Mouse (Mus musculus) MEL (cell line): Measurements from ENCODE around the gene Vdr. TPM values are rescaled to one million over a fixed set of nuclear protein-coding genes. Genes with fewer than 3 reads are reported as not detected.
A peak's percentile ranks its signal among the peaks of the same experiment; 100 is the strongest.

Experiments used
- DNase-seq: peaks from one replicate; pipeline ENCODE4 v3.0.0; 2011; ENCODE audit warnings: low read depth, low spot score
- H3K27ac ChIP-seq: 2 replicates; pipeline ENCODE4 v1.5.1; 2012; ENCODE audit warnings: low read depth, mild to moderate bottlenecking, control low read depth, low read length, moderate library complexity; ENCODE audit not compliant: control insufficient read depth
- H3K27me3 ChIP-seq, 2 experiments: fragments of 150-350 bp in 1 of 2; sonication (generic) in 1 of 2; 2 replicates each; pipeline ENCODE4 v1.6.1; 2012; ENCODE audit warnings: low read length in 2 of 2, mild to moderate bottlenecking in 2 of 2, improper control_type of control experiment in 1 of 2, moderate library complexity in 1 of 2; ENCODE audit not compliant: insufficient read depth in 2 of 2, control insufficient read depth in 1 of 2
- H3K36me3 ChIP-seq, 2 experiments: 2 replicates each; pipeline ENCODE4 v1.6.1; 2012 to 2014; ENCODE audit warnings: low read length in 2 of 2, improper control_type of control experiment in 1 of 2, inconsistent platforms in 1 of 2, mild to moderate bottlenecking in 1 of 2; ENCODE audit not compliant: insufficient read depth in 2 of 2, control insufficient read depth in 1 of 2
- H3K4me1 ChIP-seq, 2 experiments: fragments of 150-350 bp in 1 of 2; sonication (generic) in 1 of 2; 2 replicates each; pipeline ENCODE4 v1.6.1; 2012; ENCODE audit warnings: low read length in 2 of 2, improper control_type of control experiment in 1 of 2, mild to moderate bottlenecking in 1 of 2; ENCODE audit not compliant: insufficient read depth in 2 of 2, control insufficient read depth in 1 of 2
- H3K4me3 ChIP-seq, 2 experiments: fragments of 150-350 bp in 1 of 2; sonication (generic) in 1 of 2; 2 replicates each; pipeline ENCODE4 v1.5.1; 2012; ENCODE audit warnings: low read depth in 2 of 2, low read length in 2 of 2, mild to moderate bottlenecking in 2 of 2, moderate library complexity in 2 of 2, control low read depth in 1 of 2, improper control_type of control experiment in 1 of 2; ENCODE audit not compliant: control insufficient read depth in 1 of 2, insufficient read depth in 1 of 2
- H3K79me2 ChIP-seq: 2 replicates; pipeline ENCODE4 v1.6.1; 2012; ENCODE audit warnings: mild to moderate bottlenecking, low read length, moderate library complexity; ENCODE audit not compliant: control insufficient read depth, poor library complexity, insufficient read depth
- H3K9ac ChIP-seq: 2 replicates; pipeline ENCODE4 v1.6.1; 2012; ENCODE audit warnings: low read depth, mild to moderate bottlenecking, control low read depth, low read length, moderate library complexity; ENCODE audit not compliant: control insufficient read depth, poor library complexity, severe bottlenecking
- H3K9me3 ChIP-seq: fragments of 150-350 bp; sonication (generic); replicated peaks from 2 replicates; pipeline ENCODE4 v1.6.1; 2012; ENCODE audit warnings: mild to moderate bottlenecking, low read length, improper control_type of control experiment, moderate library complexity; ENCODE audit not compliant: insufficient read depth
- CHD1 ChIP-seq: IDR thresholded peaks from 2 replicates; pipeline ENCODE4 v1.6.1; 2012; ENCODE audit warnings: low read depth, mild to moderate bottlenecking, inconsistent platforms, low read length, improper control_type of control experiment
- CTCF ChIP-seq, 3 experiments: IDR thresholded peaks in 2 of 3; conservative IDR thresholded peaks in 1 of 3; 2 replicates each; pipeline ENCODE4 v1.5.1; 2011 to 2012; ENCODE audit warnings: low read length in 3 of 3, low read depth in 2 of 3, mild to moderate bottlenecking in 2 of 3, improper control_type of control experiment in 1 of 3, inconsistent platforms in 1 of 3, mixed read lengths in 1 of 3, moderate library complexity in 1 of 3; ENCODE audit not compliant: control insufficient read depth in 1 of 3, insufficient read depth in 1 of 3, poor library complexity in 1 of 3, severe bottlenecking in 1 of 3
- E2F4 ChIP-seq: IDR thresholded peaks from 2 replicates; pipeline ENCODE4 v1.6.1; 2011; ENCODE audit warnings: low read depth, low read length, improper control_type of control experiment, borderline replicate concordance
- EP300 ChIP-seq, 2 experiments: IDR thresholded peaks; 2 replicates each; pipeline ENCODE4 v1.6.1; 2011; ENCODE audit warnings: improper control_type of control experiment in 2 of 2, low read length in 2 of 2, low read depth in 1 of 2, mild to moderate bottlenecking in 1 of 2
- ETS1 ChIP-seq: IDR thresholded peaks from 2 replicates; pipeline ENCODE4 v1.6.1; 2012; ENCODE audit warnings: low read depth, mild to moderate bottlenecking, inconsistent platforms, low read length, improper control_type of control experiment, moderate library complexity
- GABPA ChIP-seq: IDR thresholded peaks from 2 replicates; pipeline ENCODE4 v1.6.1; 2012; ENCODE audit warnings: low read depth, mild to moderate bottlenecking, inconsistent platforms, low read length, improper control_type of control experiment, moderate library complexity
- GATA1 ChIP-seq: IDR thresholded peaks from 2 replicates; pipeline ENCODE4 v1.6.1; 2011; ENCODE audit warnings: low read depth, low read length, improper control_type of control experiment
- JUND ChIP-seq: IDR thresholded peaks from 2 replicates; pipeline ENCODE4 v1.6.1; 2011; ENCODE audit warnings: low read depth, mild to moderate bottlenecking, improper control_type of control experiment, low read length
- KAT2A ChIP-seq: conservative IDR thresholded peaks from 2 replicates; pipeline ENCODE4 v1.6.1; 2012; ENCODE audit warnings: low read depth, low read length, improper control_type of control experiment, inconsistent platforms
- MAFK ChIP-seq: IDR thresholded peaks from 2 replicates; pipeline ENCODE4 v1.6.1; 2011; ENCODE audit warnings: low read depth, mild to moderate bottlenecking, low read length, improper control_type of control experiment, borderline replicate concordance
- MAX ChIP-seq: IDR thresholded peaks from 2 replicates; pipeline ENCODE4 v1.6.1; 2011; ENCODE audit warnings: low read length, improper control_type of control experiment
- MAZ ChIP-seq: IDR thresholded peaks from 2 replicates; pipeline ENCODE4 v1.6.1; 2012; ENCODE audit warnings: low read depth, mild to moderate bottlenecking, inconsistent platforms, low read length, improper control_type of control experiment
- NELFE ChIP-seq: IDR thresholded peaks from 2 replicates; pipeline ENCODE4 v1.6.1; 2011; ENCODE audit warnings: low read depth, low read length, improper control_type of control experiment
- NRF1 ChIP-seq: IDR thresholded peaks from 2 replicates; pipeline ENCODE4 v1.6.1; 2014; ENCODE audit warnings: low read depth, mild to moderate bottlenecking, inconsistent platforms, low read length, improper control_type of control experiment, moderate library complexity; ENCODE audit not compliant: poor library complexity, insufficient read depth, severe bottlenecking
- POLR2A ChIP-seq, 2 experiments: IDR thresholded peaks; 2 replicates each; pipeline ENCODE4 v1.6.1; 2011 to 2012; ENCODE audit warnings: low read length in 2 of 2, mild to moderate bottlenecking in 2 of 2, control low read depth in 1 of 2, improper control_type of control experiment in 1 of 2, low read depth in 1 of 2, moderate library complexity in 1 of 2; ENCODE audit not compliant: control insufficient read depth in 1 of 2, insufficient read depth in 1 of 2, poor library complexity in 1 of 2
- POLR2AphosphoS2 ChIP-seq: IDR thresholded peaks from 2 replicates; pipeline ENCODE4 v1.6.1; 2011; ENCODE audit warnings: low read length, improper control_type of control experiment
- POLR2AphosphoS5 ChIP-seq: IDR thresholded peaks from 2 replicates; pipeline ENCODE4 v1.6.1; 2012; ENCODE audit warnings: low read depth, borderline replicate concordance, mild to moderate bottlenecking, inconsistent platforms, low read length, moderate library complexity, mixed read lengths
- RAD21 ChIP-seq: IDR thresholded peaks from 2 replicates; pipeline ENCODE4 v1.6.1; 2011; ENCODE audit warnings: mild to moderate bottlenecking, low read depth, low read length, improper control_type of control experiment
- SIN3A ChIP-seq: IDR thresholded peaks from 2 replicates; pipeline ENCODE4 v1.6.1; 2012; ENCODE audit warnings: low read length, improper control_type of control experiment, inconsistent platforms
- SMC3 ChIP-seq: IDR thresholded peaks from 2 replicates; pipeline ENCODE4 v1.6.1; 2011; ENCODE audit warnings: low read depth, low read length, improper control_type of control experiment
- TAL1 ChIP-seq: IDR thresholded peaks from 2 replicates; pipeline ENCODE4 v1.6.1; 2012; ENCODE audit warnings: mild to moderate bottlenecking, inconsistent platforms, low read length, moderate library complexity, mixed read lengths
- UBTF ChIP-seq: IDR thresholded peaks from 2 replicates; pipeline ENCODE4 v1.6.1; 2012; ENCODE audit warnings: low read depth, mild to moderate bottlenecking, inconsistent platforms, low read length, improper control_type of control experiment, moderate library complexity, borderline replicate concordance; ENCODE audit not compliant: insufficient read depth
- USF1 ChIP-seq: IDR thresholded peaks from 2 replicates; pipeline ENCODE4 v1.6.1; 2014; ENCODE audit warnings: low read depth, mild to moderate bottlenecking, inconsistent platforms, low read length, improper control_type of control experiment, moderate library complexity
- USF2 ChIP-seq, 2 experiments: IDR thresholded peaks; 2 replicates each; pipeline ENCODE4 v1.6.1; 2011 to 2012; ENCODE audit warnings: improper control_type of control experiment in 2 of 2, low read length in 2 of 2, borderline replicate concordance in 1 of 2, inconsistent platforms in 1 of 2, low read depth in 1 of 2, mild to moderate bottlenecking in 1 of 2; ENCODE audit not compliant: insufficient read depth in 1 of 2
- ZKSCAN1 ChIP-seq: IDR thresholded peaks from 2 replicates; pipeline ENCODE4 v1.6.1; 2012; ENCODE audit warnings: low read depth, mild to moderate bottlenecking, inconsistent platforms, low read length, improper control_type of control experiment, moderate library complexity
- ZNF384 ChIP-seq: IDR thresholded peaks from 2 replicates; pipeline ENCODE4 v1.6.1; 2012; ENCODE audit warnings: low read depth, mild to moderate bottlenecking, inconsistent platforms, low read length, improper control_type of control experiment
- polyA plus RNA-seq, 2 experiments: library from polyadenylated mRNA; stranded (reverse) in 1 of 2; unstranded in 1 of 2; fragments of >175 nt in 1 of 2; fragments of >200 nt in 1 of 2; gene quantifications; 2 replicates each; pipeline versions ENCODE4 v1.2.1 to v1.2.4; 2012; ENCODE audit warnings: low replicate concordance in 2 of 2, low read depth in 1 of 2; ENCODE audit not compliant: insufficient read length in 2 of 2, insufficient read depth in 1 of 2, missing spikeins in 1 of 2
- total RNA-seq: library from RNA; depleted of rRNA; stranded (reverse); fragments of 300-350 nt; gene quantifications from 2 replicates; pipeline ENCODE4 v1.2.3, GENCODE M21; 2012

Vdr gene
- total and polyA plus RNA-seq, 3 experiments = 0.54 to 1.9 TPM; not detected in 1

DNA sequence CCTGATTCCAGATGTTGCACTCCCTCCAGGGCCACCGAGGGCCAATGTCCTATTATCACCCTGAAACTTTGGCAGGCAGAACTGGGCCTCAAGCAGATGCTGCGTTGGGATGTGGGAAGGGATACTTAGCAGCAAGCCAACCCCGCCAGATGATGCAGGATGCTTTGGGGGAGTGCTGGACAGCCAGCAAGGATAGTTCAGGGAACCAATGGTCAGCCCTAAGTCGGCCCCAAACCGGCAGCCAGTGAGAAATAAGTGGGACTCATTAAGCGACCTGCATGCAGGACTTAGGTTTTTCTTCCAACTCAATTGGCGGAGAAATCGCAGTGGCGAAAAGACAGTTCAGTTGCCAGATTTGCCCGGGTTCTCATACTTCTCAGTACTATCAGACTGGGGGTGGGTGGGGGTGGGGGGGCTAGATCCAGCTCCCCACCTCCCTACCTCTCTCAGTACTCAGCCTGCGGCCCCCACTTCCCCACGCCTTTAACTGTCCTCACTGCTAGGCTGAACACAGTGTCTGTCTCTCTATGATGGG, 80.1 kb downstream of the Vdr start (continued):
- TF ChIP-seq RAD21 = no peak
- TF ChIP-seq KAT2A = no peak
- TF ChIP-seq ETS1 = no peak
- TF ChIP-seq POLR2AphosphoS5 = no peak
- no peak for TF ChIP-seq NELFE
- TF ChIP-seq GABPA = no peak
- peak in 1 of 2 experiments; percentile 11; a peak in 1 of 4 replicates for TF ChIP-seq POLR2A (IDR thresholded peaks at IDR 0.05; ENCODE audit: control insufficient read depth in 1 of 2, insufficient read depth in 1 of 2, low read depth in 1 of 2, low read length in 2 of 2, poor library complexity in 1 of 2)
- TF ChIP-seq ZKSCAN1 = no peak
- TF ChIP-seq GATA1 = no peak
- no peak for TF ChIP-seq MAFK
- TF ChIP-seq ZNF384 = no peak
- no peak for TF ChIP-seq JUND
- no peak for TF ChIP-seq TAL1
- TF ChIP-seq NRF1 = no peak

GRCm38 (mm10) chr15:97829432-97829831, 81.0 kb downstream of the Vdr start:
- TF ChIP-seq EP300 (IDR thresholded peaks at IDR 0.05; ENCODE audit: low read depth in 1 of 2, low read length in 2 of 2) (no peak), POLR2A (IDR thresholded peaks at IDR 0.05; ENCODE audit: control insufficient read depth in 1 of 2, insufficient read depth in 1 of 2, low read depth in 1 of 2, low read length in 2 of 2, poor library complexity in 1 of 2) (no peak), USF1 (no peak), CTCF (IDR thresholded peaks at IDR 0.05 in 2 of 3, conservative IDR thresholded peaks at IDR 0.05 in 1 of 3; ENCODE audit: control insufficient read depth in 1 of 3, insufficient read depth in 1 of 3, low read depth in 2 of 3, low read length in 3 of 3, poor library complexity in 1 of 3, severe bottlenecking in 1 of 3) (no peak), E2F4 (no peak), USF2 (IDR thresholded peaks at IDR 0.05; ENCODE audit: borderline replicate concordance in 1 of 2, insufficient read depth in 1 of 2, low read depth in 1 of 2, low read length in 2 of 2) (no peak), POLR2AphosphoS5 (no peak), JUND (no peak), SMC3 (no peak), KAT2A (no peak), MAZ (no peak), CHD1 (no peak), SIN3A (no peak), UBTF (no peak), NRF1 (no peak), MAX (no peak), GABPA (no peak), POLR2AphosphoS2 (no peak; the same call in 1 of the 2 replicates)
- TF ChIP-seq, all 39 proteins: peak for 0
- no peaks in the 10 kb centered on the region for H3K9me3 ChIP-seq
- H3K79me2 ChIP-seq = peaks cover 93% of the 10 kb centered on the region
- H3K36me3 ChIP-seq = peaks cover 31 to 75% of the 10 kb centered on the region in 2 experiments
- peak overlapping the region; percentile 5; the same call in 1 of the 2 replicates for H3K27ac ChIP-seq
- H3K4me3 ChIP-seq = 0 out of 4 replicates have a peak overlapping the region, but pooled peaks of 1 of the 2 experiments have one; percentile 6
- H3K27me3 ChIP-seq = no peaks in the 10 kb centered on the region
- DNase-seq = no peak
- H3K9ac ChIP-seq = peak overlapping the region; percentile 5; the same call in 1 of the 2 replicates
- H3K4me1 ChIP-seq = peaks cover 53 to 75% of the 10 kb centered on the region in 2 experiments
